Mouse (Mus musculus) hindbrain, postnatal 0 days (tissue): ENCODE data around the gene Olfr615. TPM values are rescaled to one million over a fixed set of nuclear protein-coding genes. Genes with fewer than 3 reads are reported as not detected.

Experiments
- ATAC-seq: fragments of 200-750 bp; cut with Nextera tagmentation; 2 replicates; pipeline ENCODE4 v1.8.0; 2017; ENCODE audit warnings: mild to moderate bottlenecking, moderate TSS enrichment, moderate library complexity
- DNase-seq: peaks from one replicate; pipeline ENCODE4 v3.0.0-alpha.2; 2015; ENCODE audit warnings: low spot score
- H3K27ac ChIP-seq: fragments of 300-500 bp; sonication (generic); 2 replicates; pipeline ENCODE4 v1.5.1; 2014; ENCODE audit warnings: mild to moderate bottlenecking
- H3K27me3 ChIP-seq: fragments of 300-500 bp; sonication (generic); 2 replicates; pipeline ENCODE4 v1.6.1; 2014; ENCODE audit warnings: low read length, mixed read lengths; ENCODE audit not compliant: insufficient read depth
- H3K36me3 ChIP-seq: fragments of 300-500 bp; sonication (generic); 2 replicates; pipeline ENCODE4 v1.6.1; 2014; ENCODE audit warnings: low read length, mixed read lengths; ENCODE audit not compliant: insufficient read depth
- H3K4me1 ChIP-seq: fragments of 300-500 bp; sonication (generic); 2 replicates; pipeline ENCODE4 v1.6.1; 2014; ENCODE audit warnings: antibody characterized with exemption, low read length, mixed read lengths; ENCODE audit not compliant: insufficient read depth
- H3K4me2 ChIP-seq: fragments of 300-500 bp; sonication (generic); 2 replicates; pipeline ENCODE4 v1.6.1; 2014; ENCODE audit warnings: low read depth, mild to moderate bottlenecking, low read length, moderate library complexity, mixed read lengths
- H3K4me3 ChIP-seq: fragments of 300-500 bp; sonication (generic); 2 replicates; pipeline ENCODE4 v1.5.1; 2014; ENCODE audit warnings: low read length
- H3K9ac ChIP-seq: fragments of 300-500 bp; sonication (generic); replicated peaks from 2 replicates; pipeline ENCODE4 v1.6.1; 2014; ENCODE audit warnings: mild to moderate bottlenecking, low read length, moderate library complexity, mixed read lengths
- H3K9me3 ChIP-seq: fragments of 300-500 bp; sonication (generic); 2 replicates; pipeline ENCODE4 v1.6.1; 2016; ENCODE audit warnings: low read length, mixed read lengths
- CTCF ChIP-seq: IDR thresholded peaks from 2 replicates; pipeline ENCODE4 v1.5.1; 2016; ENCODE audit warnings: antibody characterized with exemption, control low read depth, low read depth
- WGBS: fragments of 180-500 bp; shearing (Covaris S2); extraction: QIAGEN DNeasy Blood & Tissue Kit; methylation state at CpG from one replicate; pipeline ENCODE4 v1.1.7; 2014; 5-methylcytosine and 5-hydroxymethylcytosine counted together
- microRNA-seq, 2 experiments: library from miRNA; unstranded; fragments of <30 nt; microRNA quantifications; one replicate each; pipeline ENCODE4; 2016
- polyA plus RNA-seq: library from polyadenylated mRNA; unstranded; fragments of >200 nt; fragmentation: Nextera tagmentation; extraction: Ambion mirVana; gene quantifications from 2 replicates; pipeline ENCODE4 v1.2.1, GENCODE M21; 2015
- total RNA-seq: library from RNA; depleted of rRNA; stranded (reverse); fragments of >200 nt; gene quantifications from 2 replicates; pipeline ENCODE4 v1.2.3, GENCODE M21; 2014; rRNA removed

Olfr615 gene
- total and polyA plus RNA-seq, 2 experiments from 2014 or later, result not detected

DNA sequence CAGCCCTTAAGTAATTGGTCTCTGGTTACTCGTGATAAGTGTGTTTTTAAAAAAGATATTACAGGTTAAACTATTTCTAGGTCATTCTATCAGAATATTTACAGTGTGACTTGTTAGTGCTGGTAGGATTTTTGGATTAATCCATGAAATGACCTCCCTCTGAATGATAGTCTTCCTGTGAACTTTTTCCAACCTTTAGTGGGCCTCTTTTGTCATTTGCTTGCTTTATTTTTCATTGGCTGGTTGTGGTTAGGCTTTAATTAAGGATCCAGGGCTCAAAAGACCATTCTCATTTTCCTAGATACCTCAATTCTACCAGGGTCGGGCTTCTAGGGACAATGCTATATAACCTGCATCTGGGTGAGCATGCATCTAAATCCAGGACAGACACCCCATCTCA lies 33.9 kb downstream of the Olfr615 start, which contains the start of gene Olfr618:
TSS of gene Olfr618 (plus strand) at position 301 of the 400 bp plus-strand sequence.
- H3K4me1 ChIP-seq, result no peaks in the 10 kb centered on the region

GRCm38 (mm10) chr7:103600275-103600674 lies 44.4 kb downstream of the Olfr615 start, which contains the start of gene Olfr619:
Gene Olfr619 (plus strand): TSS chr7:103600575.
- H3K27ac ChIP-seq, result no peak within 1 kb of the TSS
- no peak for ATAC-seq
- no peak within 1 kb of the TSS for H3K4me3 ChIP-seq
- H3K9me3 ChIP-seq, result no peaks in the 10 kb centered on the region
- no peaks in the 10 kb centered on the region for H3K27me3 ChIP-seq
- no peak for TF ChIP-seq CTCF
- no peaks in the 10 kb centered on the region for H3K4me1 ChIP-seq
- DNase-seq, result no peak
- H3K4me2 ChIP-seq, result no peak within 1 kb of the TSS
- no peak within 1 kb of the TSS for H3K9ac ChIP-seq
- H3K36me3 ChIP-seq, result no peaks in the 10 kb centered on the region

More for the DNA sequence above, 33.9 kb downstream of the Olfr615 start, which contains the start of gene Olfr618:
- H3K9ac ChIP-seq, result no peak within 1 kb of the TSS
- no peak within 1 kb of the TSS for H3K4me3 ChIP-seq
- H3K4me2 ChIP-seq, result no peak within 1 kb of the TSS
- H3K36me3 ChIP-seq, result no peaks in the 10 kb centered on the region
- no peak within 1 kb of the TSS for H3K27ac ChIP-seq
- H3K9me3 ChIP-seq, result no peaks in the 10 kb centered on the region
- no peak for TF ChIP-seq CTCF
- H3K27me3 ChIP-seq, result no peaks in the 10 kb centered on the region
- no peak for DNase-seq
- WGBS, result 68% methylated on average over 2 of the region's 2 CpGs
- ATAC-seq, result no peak

DNA sequence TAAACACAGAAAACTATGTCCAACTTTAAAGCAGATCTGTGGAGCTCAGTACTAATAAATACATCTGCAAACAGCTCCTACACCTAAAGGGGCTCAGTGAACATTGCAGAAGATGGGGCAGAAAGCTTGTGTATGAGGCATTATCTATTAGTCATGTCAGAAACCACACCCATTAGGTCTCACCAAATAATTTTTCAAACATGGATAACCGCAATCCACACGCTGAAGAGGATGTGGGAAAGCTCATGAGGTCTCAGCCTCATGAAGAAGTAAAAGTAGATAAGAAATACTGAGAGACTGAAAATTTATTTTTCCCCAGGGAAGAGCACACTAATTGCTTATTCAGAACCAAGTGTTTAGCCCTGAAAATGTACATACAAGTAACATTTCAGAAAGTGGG lies 51.5 kb downstream of the Olfr615 start:
- H3K4me2 ChIP-seq, result no peak overlapping the region
- no peaks in the 10 kb centered on the region for H3K9me3 ChIP-seq
- ATAC-seq, result no peak
- TF ChIP-seq CTCF, result no peak
- DNase-seq, result no peak
- 89% methylated on average over 2 of the region's 2 CpGs for WGBS
- no peak overlapping the region for H3K9ac ChIP-seq
- no peaks in the 10 kb centered on the region for H3K36me3 ChIP-seq
- no peak overlapping the region for H3K27ac ChIP-seq
- no peak overlapping the region for H3K4me3 ChIP-seq
- H3K27me3 ChIP-seq, result no peaks in the 10 kb centered on the region
- H3K4me1 ChIP-seq, result no peaks in the 10 kb centered on the region

- WGBS, result 81% methylated on average over 2 of the region's 2 CpGs
- Histone ChIP-seq H3K4me2 (no peak within 1 kb of the TSS), H3K4me3 (no peak within 1 kb of the TSS)
Observed at GRCm38 (mm10) chr7:103612434-103612833, 56.6 kb downstream of the Olfr615 start, which contains the start of gene Olfr620. Gene Olfr620 (minus strand): TSS chr7:103612534.

More at GRCm38 (mm10) chr7:103612434-103612833, 56.6 kb downstream of the Olfr615 start, which contains the start of gene Olfr620:
- TF ChIP-seq CTCF, result no peak
- H3K4me1 ChIP-seq, result no peaks in the 10 kb centered on the region
- DNase-seq, result no peak
- no peak for ATAC-seq
- no peaks in the 10 kb centered on the region for H3K9me3 ChIP-seq
- H3K36me3 ChIP-seq, result no peaks in the 10 kb centered on the region
- H3K27ac ChIP-seq, result no peak within 1 kb of the TSS
- H3K27me3 ChIP-seq, result no peaks in the 10 kb centered on the region
- no peak within 1 kb of the TSS for H3K9ac ChIP-seq

Small RNA genes within 50 kb of the gene (microRNA-seq; reads per million reads assigned to microRNA genes)
- gene Gm26506, result 0 reads per million in 2 experiments

Other genes with a start within 250 kb of the Olfr615 start
Only the 30 nearest of the 32 such genes appear.
- not detected in 2 replicates for gene Olfr598, start 232.5 kb upstream of the Olfr615 start, total RNA-seq
- not detected in 2 replicates for gene Olfr598, start 232.5 kb upstream of the Olfr615 start, polyA plus RNA-seq
- not detected in 2 replicates for gene Olfr599, start 220.2 kb upstream of the Olfr615 start, total RNA-seq
- not detected in 2 replicates for gene Olfr599, start 220.2 kb upstream of the Olfr615 start, polyA plus RNA-seq
- not detected in 2 replicates for gene Olfr600, start 206.4 kb upstream of the Olfr615 start, total RNA-seq
- gene Olfr600, start 206.4 kb upstream of the Olfr615 start, polyA plus RNA-seq, result not detected in 2 replicates
- gene Olfr601, start 193.4 kb upstream of the Olfr615 start, total RNA-seq, result not detected in 2 replicates
- gene Olfr601, start 193.4 kb upstream of the Olfr615 start, polyA plus RNA-seq, result not detected in 2 replicates
- gene Olfr603, start 169.9 kb upstream of the Olfr615 start, total RNA-seq, result not detected in 2 replicates
- not detected in 2 replicates for gene Olfr603, start 169.9 kb upstream of the Olfr615 start, polyA plus RNA-seq
- gene Usp17lc, start 141.0 kb upstream of the Olfr615 start, total RNA-seq, result not detected in 2 replicates
- not detected in 2 replicates for gene Usp17lc, start 141.0 kb upstream of the Olfr615 start, polyA plus RNA-seq
- not detected in 2 replicates for gene Olfr605, start 110.6 kb upstream of the Olfr615 start, total RNA-seq
- gene Olfr605, start 110.6 kb upstream of the Olfr615 start, polyA plus RNA-seq, result not detected in 2 replicates
- gene Olfr606, start 107.0 kb upstream of the Olfr615 start, total RNA-seq, result not detected in 2 replicates
- gene Olfr606, start 107.0 kb upstream of the Olfr615 start, polyA plus RNA-seq, result not detected in 2 replicates
- gene Olfr607, start 91.9 kb upstream of the Olfr615 start, total RNA-seq, result not detected in 2 replicates
- not detected in 2 replicates for gene Olfr607, start 91.9 kb upstream of the Olfr615 start, polyA plus RNA-seq
- gene Olfr608, start 86.2 kb upstream of the Olfr615 start, total RNA-seq, result not detected in 2 replicates
- not detected in 2 replicates for gene Olfr608, start 86.2 kb upstream of the Olfr615 start, polyA plus RNA-seq
- gene Olfr609, start 58.0 kb upstream of the Olfr615 start, total RNA-seq, result not detected in 2 replicates
- gene Olfr609, start 58.0 kb upstream of the Olfr615 start, polyA plus RNA-seq, result not detected in 2 replicates
- not detected in 2 replicates for gene Olfr610, start 44.0 kb upstream of the Olfr615 start, total RNA-seq
- gene Olfr610, start 44.0 kb upstream of the Olfr615 start, polyA plus RNA-seq, result not detected in 2 replicates
- not detected in 2 replicates for gene Olfr611, start 35.2 kb upstream of the Olfr615 start, total RNA-seq
- gene Olfr611, start 35.2 kb upstream of the Olfr615 start, polyA plus RNA-seq, result not detected in 2 replicates
- not detected in 2 replicates for gene Olfr612, start 13.4 kb upstream of the Olfr615 start, total RNA-seq
- not detected in 2 replicates for gene Olfr612, start 13.4 kb upstream of the Olfr615 start, polyA plus RNA-seq
- gene Olfr613, start 8.0 kb upstream of the Olfr615 start, total RNA-seq, result not detected in 2 replicates
- not detected in 2 replicates for gene Olfr613, start 8.0 kb upstream of the Olfr615 start, polyA plus RNA-seq
- not detected in 2 replicates for gene Olfr616, start 13.1 kb downstream of the Olfr615 start, total RNA-seq
- not detected in 2 replicates for gene Olfr616, start 13.1 kb downstream of the Olfr615 start, polyA plus RNA-seq
- gene Olfr617, start 17.0 kb downstream of the Olfr615 start, total RNA-seq, result not detected in 2 replicates
- gene Olfr617, start 17.0 kb downstream of the Olfr615 start, polyA plus RNA-seq, result not detected in 2 replicates
- gene Olfr618, start 34.0 kb downstream of the Olfr615 start, total RNA-seq, result 0.11 TPM in 1 of 2 replicates, not detected in the other
- not detected in 2 replicates for gene Olfr618, start 34.0 kb downstream of the Olfr615 start, polyA plus RNA-seq
- not detected in 2 replicates for gene Olfr619, start 44.5 kb downstream of the Olfr615 start, total RNA-seq
- gene Olfr619, start 44.5 kb downstream of the Olfr615 start, polyA plus RNA-seq, result not detected in 2 replicates
- not detected in 2 replicates for gene Olfr620, start 56.5 kb downstream of the Olfr615 start, total RNA-seq
- not detected in 2 replicates for gene Olfr620, start 56.5 kb downstream of the Olfr615 start, polyA plus RNA-seq
- gene Olfr622, start 86.6 kb downstream of the Olfr615 start, total RNA-seq, result not detected in 2 replicates
- not detected in 2 replicates for gene Olfr622, start 86.6 kb downstream of the Olfr615 start, polyA plus RNA-seq
- gene Olfr623, start 107.6 kb downstream of the Olfr615 start, total RNA-seq, result not detected in 2 replicates
- gene Olfr623, start 107.6 kb downstream of the Olfr615 start, polyA plus RNA-seq, result not detected in 2 replicates
- not detected in 2 replicates for gene Olfr624, start 115.1 kb downstream of the Olfr615 start, total RNA-seq
- gene Olfr624, start 115.1 kb downstream of the Olfr615 start, polyA plus RNA-seq, result 0.05 TPM in 1 of 2 replicates, not detected in the other
- gene Olfr625-ps1, start 126.6 kb downstream of the Olfr615 start, total RNA-seq, result not detected in 2 replicates
- gene Olfr625-ps1, start 126.6 kb downstream of the Olfr615 start, polyA plus RNA-seq, result not detected in 2 replicates
- not detected in 2 replicates for gene Olfr243, start 158.6 kb downstream of the Olfr615 start, total RNA-seq
- not detected in 2 replicates for gene Olfr243, start 158.6 kb downstream of the Olfr615 start, polyA plus RNA-seq
- gene Olfr628, start 174.3 kb downstream of the Olfr615 start, total RNA-seq, result not detected in 2 replicates
- gene Olfr628, start 174.3 kb downstream of the Olfr615 start, polyA plus RNA-seq, result not detected in 2 replicates
- gene Olfr629, start 188.9 kb downstream of the Olfr615 start, total RNA-seq, result not detected in 2 replicates
- not detected in 2 replicates for gene Olfr629, start 188.9 kb downstream of the Olfr615 start, polyA plus RNA-seq
- not detected in 2 replicates for gene Olfr630, start 201.3 kb downstream of the Olfr615 start, total RNA-seq
- gene Olfr630, start 201.3 kb downstream of the Olfr615 start, polyA plus RNA-seq, result not detected in 2 replicates
- not detected in 2 replicates for gene Olfr69, start 215.5 kb downstream of the Olfr615 start, total RNA-seq
- gene Olfr69, start 215.5 kb downstream of the Olfr615 start, polyA plus RNA-seq, result not detected in 2 replicates
- not detected in 2 replicates for gene Olfr68, start 223.6 kb downstream of the Olfr615 start, total RNA-seq
- not detected in 2 replicates for gene Olfr68, start 223.6 kb downstream of the Olfr615 start, polyA plus RNA-seq